Mouse (Mus musculus) cerebellum, adult 2 months (tissue): ENCODE measurements around the gene Gja5. TPM values are rescaled to one million over a fixed set of nuclear protein-coding genes. Genes with fewer than 3 reads are reported as not detected.
"Not testable (repeated sequence)": the region's sequence is repeated elsewhere in the genome, so short reads cannot be mapped to it uniquely, and the experiment has no call there.

Experiments used
- DNase-seq, 2 experiments: peaks; one replicate each; pipeline ENCODE4 v3.0.0; 2021
- H3K27ac ChIP-seq: fragments of 200-500 bp; 2 replicates; pipeline ENCODE4 v1.5.1; 2012; ENCODE audit warnings: low read length, control low read depth, inconsistent platforms; ENCODE audit not compliant: insufficient read depth
- H3K27me3 ChIP-seq: fragments of 200-500 bp; 2 replicates; pipeline ENCODE4 v1.6.1; 2012; ENCODE audit warnings: inconsistent platforms, mild to moderate bottlenecking, low read length, moderate library complexity; ENCODE audit not compliant: control insufficient read depth, insufficient read depth
- H3K4me1 ChIP-seq: fragments of 200-500 bp; 2 replicates; pipeline ENCODE4 v1.6.1; 2011; ENCODE audit warnings: low read length; ENCODE audit not compliant: control insufficient read depth, insufficient read depth
- H3K4me3 ChIP-seq: fragments of 200-500 bp; replicated peaks from 2 replicates; pipeline ENCODE3; 2011; ENCODE audit warnings: mild to moderate bottlenecking, low read depth, low read length, control low read depth; ENCODE audit not compliant: insufficient read depth
- CTCF ChIP-seq: fragments of 200-500 bp; IDR thresholded peaks from 2 replicates; pipeline ENCODE4 v1.5.1; 2011; ENCODE audit warnings: low read depth, mild to moderate bottlenecking, control low read depth, low read length, moderate library complexity, borderline replicate concordance; ENCODE audit not compliant: insufficient read depth
- POLR2A ChIP-seq: fragments of 200-500 bp; IDR thresholded peaks from 2 replicates; pipeline ENCODE4 v1.6.1; 2011; ENCODE audit warnings: low read length, control low read depth, borderline replicate concordance; ENCODE audit not compliant: insufficient read depth
- WGBS: fragments of 180-500 bp; shearing (Covaris S2); methylation state at CpG from one replicate; pipeline ENCODE4 v1.1.7; 2018; 5-methylcytosine and 5-hydroxymethylcytosine counted together
- polyA plus RNA-seq: library from polyadenylated mRNA; depleted of rRNA; stranded (reverse); fragments of >200 nt; gene quantifications from 2 replicates; pipeline ENCODE4 v1.2.3, GENCODE M21; 2012

The Gja5 gene
- polyA plus RNA-seq, 1 experiment, result 0.64 TPM

- 23% methylated on average over 6 of the region's 6 CpGs for WGBS
- no peak for TF ChIP-seq POLR2A
- peak; percentile 95 for TF ChIP-seq CTCF
- H3K27ac ChIP-seq, result no peak overlapping the region
- peak overlapping the region; percentile 28 for H3K4me3 ChIP-seq
- H3K27me3 ChIP-seq, result no peaks in the 10 kb centered on the region
- DNase-seq, result peak; percentile 47 to 49
- no peaks in the 10 kb centered on the region; the same call in 1 of the 2 replicates for H3K4me1 ChIP-seq
Measured at GRCm38 (mm10) chr3:97076412-97076811, 171.9 kb downstream of the Gja5 start.

GRCm38 (mm10) chr3:97078436-97078835, 173.9 kb downstream of the Gja5 start:
- H3K27ac ChIP-seq, result no peak overlapping the region
- no peak overlapping the region for H3K4me3 ChIP-seq
- TF ChIP-seq POLR2A (no peak), CTCF (peak; percentile 9; the same call in 1 of the 2 replicates)
- no peaks in the 10 kb centered on the region; the same call in 1 of the 2 replicates for H3K4me1 ChIP-seq
- WGBS, result 73% methylated on average over 4 of the region's 4 CpGs
- no peak for DNase-seq
- no peaks in the 10 kb centered on the region for H3K27me3 ChIP-seq

GRCm38 (mm10) chr3:97082156-97082555, 177.7 kb downstream of the Gja5 start:
- Histone ChIP-seq H3K27ac (no peak overlapping the region), H3K4me1 (no peaks in the 10 kb centered on the region), H3K27me3 (no peaks in the 10 kb centered on the region), H3K4me3 (no peak overlapping the region)
- 93% methylated on average over 5 of the region's 5 CpGs for WGBS
- DNase-seq, result no peak
- TF ChIP-seq CTCF (no peak), POLR2A (no peak)

GRCm38 (mm10) chr3:97087326-97087725, 182.8 kb downstream of the Gja5 start:
- no peak for DNase-seq
- TF ChIP-seq POLR2A (no peak), CTCF (no peak)
- Histone ChIP-seq H3K4me3 (no peak overlapping the region), H3K27ac (no peak overlapping the region), H3K4me1 (no peaks in the 10 kb centered on the region), H3K27me3 (no peaks in the 10 kb centered on the region)
- WGBS, result 74% methylated on average over 4 of the region's 4 CpGs

- not testable (repeated sequence) for H3K27ac ChIP-seq, H3K27me3 ChIP-seq, H3K4me1 ChIP-seq, DNase-seq, H3K4me3 ChIP-seq
- WGBS, result 87% methylated on average over 4 of the region's 4 CpGs
Measured at GRCm38 (mm10) chr3:97088291-97088690, 183.8 kb downstream of the Gja5 start.

- not testable (repeated sequence) for H3K27ac ChIP-seq, H3K4me3 ChIP-seq, DNase-seq, H3K4me1 ChIP-seq, H3K27me3 ChIP-seq
- 89% methylated on average over 7 of the region's 7 CpGs for WGBS
Measured at GRCm38 (mm10) chr3:97091971-97092370, 187.5 kb downstream of the Gja5 start.

- not testable (repeated sequence) for DNase-seq, H3K27me3 ChIP-seq, H3K4me3 ChIP-seq, H3K4me1 ChIP-seq, H3K27ac ChIP-seq
- WGBS, result 90% methylated on average over 4 of the region's 4 CpGs
Measured at GRCm38 (mm10) chr3:97096664-97097063, 192.2 kb downstream of the Gja5 start.

GRCm38 (mm10) chr3:97100784-97101641, 196.5 kb downstream of the Gja5 start:
- Histone ChIP-seq H3K27ac (no peak overlapping the region), H3K4me1 (no peaks in the 10 kb centered on the region), H3K27me3 (no peaks in the 10 kb centered on the region), H3K4me3 (no peak overlapping the region)
- no peak for DNase-seq
- no peak for TF ChIP-seq POLR2A
- TF ChIP-seq CTCF, result no peak
- 17% methylated on average over 10 of the region's 10 CpGs for WGBS

- DNase-seq, H3K27me3 ChIP-seq, H3K4me1 ChIP-seq, H3K4me3 ChIP-seq, H3K27ac ChIP-seq: not testable (repeated sequence)
- 87% methylated on average over 4 of the region's 5 CpGs for WGBS
Measured at GRCm38 (mm10) chr3:97103946-97104345, 199.5 kb downstream of the Gja5 start.
